Mouse (Mus musculus) cerebellum, postnatal 10 days (tissue): ENCODE data around the gene Olfr694.
"Not testable (repeated sequence)": the region's sequence is repeated elsewhere in the genome, so short reads cannot be mapped to it uniquely, and the experiment has no call there.

Experiments used
- DNase-seq, 2 experiments: peaks; one replicate each; pipeline ENCODE4 v3.0.0; 2021; ENCODE audit warnings: mixed read lengths in 2 of 2

Gene Olfr694

GRCm38 (mm10) chr7:106691714-106692113 lies at the start of gene Olfr694:
Gene Olfr694, minus strand, starts transcription at chr7:106691814.
- no peak for DNase-seq

- no peak for DNase-seq
Measured at GRCm38 (mm10) chr7:106737028-106737427, 45.4 kb upstream of the Olfr694 start.

GRCm38 (mm10) chr7:106733717-106734116 lies 42.1 kb upstream of the Olfr694 start:
- no peak for DNase-seq

- not testable (repeated sequence) for DNase-seq
Measured at GRCm38 (mm10) chr7:106725654-106726053, 34.0 kb upstream of the Olfr694 start.

- DNase-seq, result no peak
Measured at GRCm38 (mm10) chr7:106716296-106716695, 24.7 kb upstream of the Olfr694 start, which contains the start of gene Olfr695. Gene Olfr695, minus strand, starts transcription at chr7:106716396.

- no peak for DNase-seq
Measured at GRCm38 (mm10) chr7:106711463-106711862, 19.8 kb upstream of the Olfr694 start.

GRCm38 (mm10) chr7:106707705-106708104 lies 16.1 kb upstream of the Olfr694 start:
- DNase-seq, result not testable (repeated sequence)

DNA sequence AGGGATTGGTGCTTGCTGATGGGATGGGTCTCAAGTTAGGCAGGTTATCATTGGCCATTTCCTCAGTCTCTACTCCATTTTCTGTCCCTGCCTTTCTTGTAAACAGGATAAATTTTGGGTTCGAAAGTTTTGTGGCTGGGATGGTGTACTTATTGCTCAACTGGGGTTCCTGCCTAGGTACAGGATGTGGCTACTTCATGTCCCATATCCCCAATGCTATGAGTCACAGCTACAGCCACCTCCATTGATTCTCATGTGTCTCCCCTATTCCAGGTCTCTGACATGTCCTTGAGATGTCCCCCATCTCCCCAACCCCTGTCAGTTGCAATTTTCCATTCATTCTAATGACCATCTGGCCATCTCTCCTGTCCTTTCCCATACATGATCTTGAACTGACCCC lies 5.3 kb upstream of the Olfr694 start:
- no peak for DNase-seq

- DNase-seq, result no peak
Measured at GRCm38 (mm10) chr7:106692976-106693375, 1.4 kb upstream of the Olfr694 start.

DNA sequence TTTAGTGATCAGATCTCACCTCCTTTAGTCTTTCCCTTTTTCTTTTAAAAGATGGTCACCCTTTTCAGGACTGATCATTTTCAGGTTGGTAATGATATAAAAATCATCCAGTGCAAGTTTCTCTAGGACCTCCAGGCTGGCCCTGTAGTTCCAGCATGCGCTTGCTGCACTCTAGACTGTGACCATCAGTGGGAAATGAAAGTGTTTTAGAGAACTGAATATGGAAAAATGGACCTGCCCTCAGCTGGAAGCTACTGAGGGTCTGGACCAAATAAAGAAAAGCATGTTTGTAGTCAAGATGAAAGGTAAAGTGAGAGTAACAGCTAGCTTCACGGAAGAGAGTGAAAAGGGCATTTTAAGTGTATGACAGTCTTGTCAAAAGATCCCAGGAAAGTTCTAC lies 6.2 kb downstream of the Olfr694 start:
- DNase-seq, result no peak

DNA sequence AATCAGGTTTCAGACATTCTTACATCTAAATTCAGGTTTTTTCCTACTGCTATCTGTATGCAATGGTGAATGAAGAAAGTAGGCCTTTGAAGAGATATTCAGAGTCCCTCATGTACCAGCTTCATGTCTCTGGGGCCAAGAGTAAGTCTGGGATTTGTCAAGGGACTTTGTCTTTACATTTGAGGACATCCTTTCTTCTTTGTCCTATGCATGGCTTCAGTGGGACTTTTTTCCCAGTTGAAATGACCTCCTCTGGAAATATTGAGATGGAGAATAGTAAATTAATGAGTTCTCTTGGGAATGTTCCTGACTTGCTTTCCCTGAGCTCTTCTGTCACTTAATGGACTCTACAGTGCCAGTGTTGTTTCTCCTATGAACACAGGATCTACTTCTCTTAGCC lies 11.1 kb downstream of the Olfr694 start, which contains the start of gene Olfr693:
Olfr693 (minus strand) TSS at position 101 of the 400 bp plus-strand sequence.
- no peak for DNase-seq

DNA sequence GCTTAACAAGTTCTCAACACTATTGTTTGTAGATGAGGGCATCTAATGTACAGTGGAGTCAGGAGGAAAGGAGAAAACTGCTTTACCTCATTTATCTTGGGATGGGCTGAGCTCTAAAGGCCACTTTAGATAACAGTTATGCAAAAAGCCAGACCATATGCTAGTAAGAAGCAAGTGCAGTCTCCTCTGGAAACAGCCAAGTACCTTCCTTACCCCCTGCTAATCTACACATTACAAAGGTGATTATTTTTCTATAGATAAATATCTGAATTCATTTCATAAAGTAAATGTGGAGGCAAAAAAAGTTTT lies 39.3 kb downstream of the Olfr694 start:
- DNase-seq, result no peak

- DNase-seq, result no peak
Measured at GRCm38 (mm10) chr7:106651555-106652343, 39.9 kb downstream of the Olfr694 start.

DNA sequence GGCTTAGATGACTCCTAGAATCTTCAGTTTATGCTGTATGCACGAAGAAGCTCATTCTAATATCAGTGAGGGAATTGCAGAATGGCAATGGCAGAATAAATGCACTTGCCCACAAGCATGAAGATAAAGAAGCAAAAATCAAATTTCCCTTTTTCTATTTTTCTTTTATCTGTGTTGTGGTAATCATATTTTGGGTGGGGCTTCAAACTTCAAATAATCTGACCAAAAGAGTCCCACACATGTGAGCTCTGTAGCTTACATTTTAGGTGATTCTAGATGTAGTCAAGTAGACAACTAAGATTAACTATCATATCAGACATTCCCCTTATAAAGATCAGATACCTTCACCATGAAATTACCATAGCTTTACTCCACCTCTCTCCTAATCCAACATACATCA lies 41.8 kb downstream of the Olfr694 start:
- DNase-seq, result no peak

DNA sequence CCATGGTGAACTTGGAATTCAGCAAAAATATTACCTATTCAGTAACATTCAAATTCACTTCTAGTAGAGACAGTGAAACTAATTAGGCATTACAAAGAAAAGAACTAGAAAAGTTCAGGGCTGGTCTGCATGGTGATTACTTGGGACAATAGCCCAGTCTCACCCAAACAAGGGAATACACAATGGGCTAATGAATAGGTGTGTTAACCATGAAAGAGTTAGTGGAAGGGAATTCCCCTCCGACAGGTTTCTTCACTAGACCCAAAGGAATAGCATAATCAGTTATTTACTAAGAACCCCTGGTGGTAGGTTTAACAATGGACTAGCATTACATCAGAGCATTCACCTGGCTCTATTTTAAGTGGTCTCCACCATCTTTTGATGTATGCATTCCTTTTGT lies 46.4 kb downstream of the Olfr694 start:
- no peak for DNase-seq

- DNase-seq, result no peak
Measured at GRCm38 (mm10) chr7:106644222-106644870, 47.3 kb downstream of the Olfr694 start.

DNA sequence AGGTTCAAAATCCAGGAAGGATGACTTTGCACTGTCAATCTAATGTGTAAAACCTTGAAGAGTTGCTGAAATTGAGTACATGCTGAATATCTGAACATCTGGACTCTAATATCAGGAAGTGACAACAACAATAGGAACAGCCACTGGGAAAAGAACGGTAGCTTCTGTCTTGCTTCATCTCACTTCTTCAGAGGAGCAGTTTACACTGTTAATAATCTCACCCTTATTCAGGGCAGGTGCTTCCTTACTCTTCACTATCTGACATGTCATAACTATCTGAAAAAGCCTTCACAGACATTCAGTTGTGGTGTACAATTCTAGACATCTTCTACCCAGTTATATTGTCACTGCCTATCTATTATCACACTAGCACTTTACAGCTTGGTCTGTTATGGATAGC lies 50.8 kb downstream of the Olfr694 start:
- no peak for DNase-seq

DNA sequence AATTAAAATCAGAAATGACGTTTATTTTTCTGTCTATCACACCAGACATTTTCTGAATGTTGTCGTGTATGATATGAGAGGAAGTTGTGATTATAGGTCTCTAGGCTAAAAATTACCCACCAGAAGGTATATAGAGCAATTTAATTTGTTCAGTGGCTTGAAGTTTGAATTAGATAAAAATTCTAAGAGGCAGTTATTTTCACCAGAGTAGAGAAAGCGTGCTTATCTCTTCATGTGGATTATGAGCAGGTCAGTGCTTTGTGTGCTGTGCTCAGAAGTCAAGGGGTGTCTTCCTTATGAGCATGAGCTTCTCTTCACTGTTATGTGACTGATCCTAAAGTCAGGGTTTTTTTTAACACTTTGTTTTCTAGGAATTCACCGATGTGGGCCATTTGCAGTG lies 56.1 kb downstream of the Olfr694 start:
- no peak for DNase-seq
